Mouse (Mus musculus) stomach, embryonic 14.5 days (tissue): Measurements from ENCODE around the gene N4bp2l2. TPM values are rescaled to one million over a fixed set of nuclear protein-coding genes. Genes with fewer than 3 reads are reported as not detected.
"Not testable (repeated sequence)": the region's sequence is repeated elsewhere in the genome, so short reads cannot be mapped to it uniquely, and the experiment has no call there.

ENCODE experiments used
- ATAC-seq: fragments of 200-750 bp; cut with Nextera tagmentation; 2 replicates; pipeline ENCODE4 v1.8.0; 2017; ENCODE audit warnings: low read depth, moderate TSS enrichment; ENCODE audit not compliant: insufficient number of reproducible peaks, insufficient read depth, low FRiP score
- H3K27ac ChIP-seq: fragments of 300-500 bp; sonication (generic); 2 replicates; pipeline ENCODE4 v1.5.1; 2014; ENCODE audit warnings: mild to moderate bottlenecking, low read length, moderate library complexity, mixed read lengths
- H3K27me3 ChIP-seq: fragments of 300-500 bp; sonication (generic); 2 replicates; pipeline ENCODE4 v1.6.1; 2014; ENCODE audit warnings: low read length, control low read depth, mixed read lengths; ENCODE audit not compliant: control insufficient read depth, insufficient read depth
- H3K36me3 ChIP-seq: fragments of 300-500 bp; sonication (generic); 2 replicates; pipeline ENCODE4 v1.6.1; 2014; ENCODE audit warnings: mild to moderate bottlenecking, control low read depth, low read length, moderate library complexity, mixed read lengths; ENCODE audit not compliant: control insufficient read depth, insufficient read depth
- H3K4me1 ChIP-seq: fragments of 300-500 bp; sonication (generic); 2 replicates; pipeline ENCODE4 v1.6.1; 2014; ENCODE audit warnings: low read length, control low read depth, mixed read lengths; ENCODE audit not compliant: control insufficient read depth, insufficient read depth
- H3K4me2 ChIP-seq: fragments of 300-500 bp; sonication (generic); replicated peaks from 2 replicates; pipeline ENCODE4 v1.6.1; 2014; ENCODE audit warnings: low read depth, low read length, control low read depth
- H3K4me3 ChIP-seq: fragments of 300-500 bp; sonication (generic); 2 replicates; pipeline ENCODE4 v1.5.1; 2014; ENCODE audit warnings: low read depth, low read length, control low read depth
- H3K9ac ChIP-seq: fragments of 300-500 bp; sonication (generic); replicated peaks from 2 replicates; pipeline ENCODE4 v1.6.1; 2014; ENCODE audit warnings: low read depth, mild to moderate bottlenecking, control low read depth, low read length, moderate library complexity, mixed read lengths
- H3K9me3 ChIP-seq: fragments of 300-500 bp; sonication (generic); 2 replicates; pipeline ENCODE4 v1.6.1; 2016; ENCODE audit warnings: low read depth, low read length, control low read depth; ENCODE audit not compliant: control insufficient read depth
- WGBS: fragments of 180-500 bp; shearing (Covaris S2); extraction: QIAGEN DNeasy Blood & Tissue Kit; methylation state at CpG from one replicate; pipeline ENCODE4 v1.1.7; 2014; 5-methylcytosine and 5-hydroxymethylcytosine counted together
- polyA plus RNA-seq: library from polyadenylated mRNA; unstranded; fragments of >200 nt; fragmentation: Nextera tagmentation; extraction: Ambion mirVana; gene quantifications from 2 replicates; pipeline ENCODE4 v1.2.1, GENCODE M21; 2014

The N4bp2l2 gene
- polyA plus RNA-seq, 1 experiment from 2014 or later: 44.4 TPM

GRCm38 (mm10) chr5:150660296-150660695 lies 5.7 kb downstream of the N4bp2l2 start:
- not testable (repeated sequence) for H3K4me1 ChIP-seq, H3K27ac ChIP-seq, H3K9me3 ChIP-seq, H3K9ac ChIP-seq, H3K4me2 ChIP-seq, ATAC-seq, H3K4me3 ChIP-seq, H3K27me3 ChIP-seq
- H3K36me3 ChIP-seq: peaks cover 15% of the 10 kb centered on the region
- WGBS: 96% methylated on average over 3 of the region's 3 CpGs

GRCm38 (mm10) chr5:150659425-150659824 lies 6.6 kb downstream of the N4bp2l2 start:
- not testable (repeated sequence) for ATAC-seq, H3K4me2 ChIP-seq, H3K27me3 ChIP-seq, H3K9me3 ChIP-seq, H3K9ac ChIP-seq, H3K4me1 ChIP-seq, H3K4me3 ChIP-seq, H3K27ac ChIP-seq
- peaks cover 15% of the 10 kb centered on the region for H3K36me3 ChIP-seq
- 92% methylated on average over 6 of the region's 6 CpGs for WGBS

GRCm38 (mm10) chr5:150654548-150654947 lies 11.4 kb downstream of the N4bp2l2 start:
- H3K27ac ChIP-seq: no peak overlapping the region
- ATAC-seq: no peak
- H3K9ac ChIP-seq: no peak overlapping the region

GRCm38 (mm10) chr5:150652578-150652977 lies 13.4 kb downstream of the N4bp2l2 start:
- Histone ChIP-seq H3K36me3 (peaks cover 10% of the 10 kb centered on the region; the same call in 1 of the 2 replicates), H3K4me1 (no peaks in the 10 kb centered on the region), H3K4me3 (no peak overlapping the region), H3K27me3 (no peaks in the 10 kb centered on the region), H3K9me3 (no peaks in the 10 kb centered on the region), H3K27ac (no peak overlapping the region), H3K4me2 (no peak overlapping the region), H3K9ac (no peak overlapping the region)
- WGBS: 89% methylated on average over 2 of the region's 2 CpGs
- ATAC-seq: no peak

More at GRCm38 (mm10) chr5:150654548-150654947, 11.4 kb downstream of the N4bp2l2 start:
- H3K27me3 ChIP-seq: no peaks in the 10 kb centered on the region
- no peak overlapping the region for H3K4me2 ChIP-seq
- peaks cover 4% of the 10 kb centered on the region; the same call in 1 of the 2 replicates for H3K36me3 ChIP-seq
- no peaks in the 10 kb centered on the region for H3K9me3 ChIP-seq
- no peaks in the 10 kb centered on the region for H3K4me1 ChIP-seq
- no peak overlapping the region for H3K4me3 ChIP-seq

GRCm38 (mm10) chr5:150644926-150645325 lies 21.1 kb downstream of the N4bp2l2 start:
- H3K9ac ChIP-seq: no peak overlapping the region
- H3K4me2 ChIP-seq: no peak overlapping the region
- H3K27me3 ChIP-seq: no peaks in the 10 kb centered on the region
- H3K36me3 ChIP-seq: peaks cover 38% of the 10 kb centered on the region
- H3K4me1 ChIP-seq: no peaks in the 10 kb centered on the region
- WGBS: 92% methylated on average over 4 of the region's 4 CpGs
- no peaks in the 10 kb centered on the region for H3K9me3 ChIP-seq
- no peak overlapping the region for H3K27ac ChIP-seq
- no peak for ATAC-seq
- H3K4me3 ChIP-seq: no peak overlapping the region

GRCm38 (mm10) chr5:150643390-150643789 lies 22.6 kb downstream of the N4bp2l2 start:
- WGBS: 93% methylated on average over 4 of the region's 4 CpGs
- H3K9ac ChIP-seq, H3K27ac ChIP-seq, H3K27me3 ChIP-seq, H3K4me2 ChIP-seq, ATAC-seq, H3K4me1 ChIP-seq, H3K4me3 ChIP-seq, H3K9me3 ChIP-seq: not testable (repeated sequence)
- peaks cover 29% of the 10 kb centered on the region for H3K36me3 ChIP-seq

GRCm38 (mm10) chr5:150641440-150641839 lies 24.5 kb downstream of the N4bp2l2 start:
- H3K4me2 ChIP-seq: no peak overlapping the region
- H3K27ac ChIP-seq: no peak overlapping the region
- no peak overlapping the region for H3K9ac ChIP-seq
- ATAC-seq: no peak
- H3K4me1 ChIP-seq: no peaks in the 10 kb centered on the region
- H3K27me3 ChIP-seq: no peaks in the 10 kb centered on the region
- H3K36me3 ChIP-seq: peaks cover 31% of the 10 kb centered on the region
- 86% methylated on average over 3 of the region's 3 CpGs for WGBS
- H3K4me3 ChIP-seq: no peak overlapping the region
- H3K9me3 ChIP-seq: no peaks in the 10 kb centered on the region

GRCm38 (mm10) chr5:150629692-150630091 lies 36.3 kb downstream of the N4bp2l2 start:
- H3K9me3 ChIP-seq: no peaks in the 10 kb centered on the region
- H3K27me3 ChIP-seq: no peaks in the 10 kb centered on the region
- WGBS: 81% methylated on average over 2 of the region's 2 CpGs
- no peak overlapping the region for H3K27ac ChIP-seq
- no peaks in the 10 kb centered on the region; the same call in 1 of the 2 replicates for H3K36me3 ChIP-seq
- no peak overlapping the region for H3K9ac ChIP-seq
- no peaks in the 10 kb centered on the region for H3K4me1 ChIP-seq
- no peak overlapping the region for H3K4me2 ChIP-seq
- no peak for ATAC-seq
- no peak overlapping the region for H3K4me3 ChIP-seq

- Histone ChIP-seq H3K27me3 (no peaks in the 10 kb centered on the region), H3K36me3 (no peaks in the 10 kb centered on the region; the same call in 1 of the 2 replicates), H3K4me1 (no peaks in the 10 kb centered on the region), H3K9me3 (no peaks in the 10 kb centered on the region), H3K27ac (no peak overlapping the region), H3K9ac (no peak overlapping the region), H3K4me2 (no peak overlapping the region), H3K4me3 (no peak overlapping the region)
- 94% methylated on average over 1 of the region's 1 CpGs for WGBS
- no peak for ATAC-seq
Measured at GRCm38 (mm10) chr5:150629272-150629671, 36.7 kb downstream of the N4bp2l2 start.
